Mouse (Mus musculus): ENCODE data around the gene Prkag3. TPM values are rescaled to one million over a fixed set of nuclear protein-coding genes. Genes with fewer than 3 reads are reported as not detected.

Gene Prkag3
- total RNA-seq, 2 experiments from 2014 or later: not detected

DNA sequence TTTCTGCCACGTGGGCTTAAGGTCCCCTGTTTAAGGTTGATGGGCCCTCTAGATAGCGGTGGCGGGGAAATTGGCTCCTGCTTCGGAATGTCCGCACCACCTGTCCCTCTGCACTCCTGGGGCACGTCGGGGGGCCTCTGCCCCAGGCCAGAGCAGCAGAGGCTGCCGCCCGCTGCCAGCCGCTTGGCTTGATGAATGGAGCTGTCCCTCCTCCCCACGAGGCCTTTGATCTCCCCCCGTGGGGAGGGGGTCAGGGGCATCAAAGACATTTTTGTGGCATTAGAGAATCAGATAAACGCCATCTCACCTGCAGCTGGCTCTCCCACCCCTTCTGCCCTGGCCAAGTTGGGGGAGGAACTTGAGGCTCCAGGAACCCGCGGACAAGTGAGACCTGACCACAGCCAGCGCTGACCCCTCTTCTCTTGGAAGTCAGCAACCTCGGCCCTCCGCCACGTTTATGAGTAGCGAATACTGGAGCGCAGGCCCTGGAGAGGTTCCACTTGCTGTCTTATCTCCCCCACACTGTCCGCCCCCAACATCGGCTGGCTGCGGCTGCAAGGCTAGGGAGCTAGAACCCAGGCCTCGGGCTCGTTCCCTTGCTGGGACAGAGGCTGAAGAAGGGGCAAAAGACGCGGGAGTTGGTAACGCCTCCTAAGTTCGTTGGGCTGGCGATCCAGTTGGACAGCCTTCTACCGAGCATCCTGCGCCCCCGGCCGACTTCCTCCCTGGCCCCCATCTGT lies 21.9 kb upstream of the Prkag3 start:
- no peak for ATAC-seq (replicated peaks; ENCODE audit: poor library complexity, severe bottlenecking)

DNA sequence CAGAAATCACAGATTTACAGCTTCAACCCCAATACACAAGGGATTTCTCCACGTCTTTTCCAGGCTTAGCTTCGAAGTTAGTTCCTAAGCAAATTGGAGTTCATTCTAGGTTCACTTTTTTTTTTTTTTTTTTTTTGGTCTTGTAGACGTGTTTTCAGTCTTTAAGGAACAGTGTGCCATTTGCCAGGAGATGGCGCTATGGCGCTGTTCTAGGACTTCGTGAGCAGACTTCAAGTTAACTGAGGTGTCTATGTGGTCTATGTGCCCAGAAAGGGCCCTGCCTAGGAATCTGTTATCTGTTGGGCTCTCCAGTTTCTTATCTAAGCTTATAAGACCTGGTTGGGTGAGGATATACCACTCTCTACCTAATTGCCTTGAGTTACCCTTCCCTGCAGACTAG lies 14.1 kb upstream of the Prkag3 start:
- peak; percentile 86 for ATAC-seq (replicated peaks; ENCODE audit: poor library complexity, severe bottlenecking)

DNA sequence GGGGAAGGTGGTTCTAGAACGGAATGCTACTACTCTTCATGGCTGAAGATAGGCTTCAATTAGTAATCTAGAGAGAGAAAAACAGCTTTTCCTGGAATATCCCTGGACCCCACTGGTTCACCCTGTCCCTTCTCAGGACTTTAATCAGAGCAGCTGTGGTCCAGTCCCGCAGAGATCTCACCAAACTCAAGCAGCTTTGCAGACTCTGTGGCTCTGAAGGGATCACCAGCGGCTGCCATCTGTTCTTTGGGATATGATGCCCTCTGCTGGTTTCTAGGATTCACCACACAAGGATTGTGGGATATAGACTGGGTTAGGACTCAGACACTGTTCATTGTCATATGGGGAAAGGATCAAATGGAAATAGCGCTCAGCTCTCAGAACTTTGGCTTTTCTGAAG lies 10.8 kb upstream of the Prkag3 start:
- ATAC-seq (replicated peaks; ENCODE audit: poor library complexity, severe bottlenecking): peak; percentile 40; the same call in 1 of the 2 replicates

DNA sequence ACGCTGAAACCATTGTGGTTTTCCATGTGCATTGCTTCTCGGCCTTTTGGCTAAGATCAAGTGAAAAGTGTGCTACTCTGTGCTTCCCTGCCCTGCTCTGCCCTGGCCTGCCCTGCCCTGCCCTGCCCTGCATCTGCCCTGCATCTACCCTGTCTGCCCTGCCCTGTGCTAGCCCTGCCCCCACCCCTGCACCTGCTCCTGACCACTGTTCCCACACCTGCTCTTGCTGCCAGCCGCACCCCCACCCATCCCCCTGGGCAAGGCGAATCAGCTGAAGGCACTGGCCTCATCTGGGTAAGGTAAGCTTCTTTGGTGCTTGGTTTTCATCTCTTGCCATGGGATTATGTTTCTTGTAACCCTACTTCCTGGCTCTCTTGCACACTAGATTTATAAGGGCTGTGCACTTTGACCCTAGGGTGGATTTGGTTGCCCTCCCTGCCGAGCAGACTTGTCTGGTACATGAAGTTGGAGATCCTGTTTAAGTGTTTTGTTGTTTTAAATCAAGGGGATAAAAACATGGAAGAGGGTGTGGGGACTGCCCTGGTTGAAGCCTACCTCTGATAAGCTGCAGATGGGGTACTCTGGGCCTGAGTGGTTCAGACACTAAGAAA lies 5.3 kb upstream of the Prkag3 start:
- ATAC-seq (replicated peaks; ENCODE audit: poor library complexity, severe bottlenecking): no peak

DNA sequence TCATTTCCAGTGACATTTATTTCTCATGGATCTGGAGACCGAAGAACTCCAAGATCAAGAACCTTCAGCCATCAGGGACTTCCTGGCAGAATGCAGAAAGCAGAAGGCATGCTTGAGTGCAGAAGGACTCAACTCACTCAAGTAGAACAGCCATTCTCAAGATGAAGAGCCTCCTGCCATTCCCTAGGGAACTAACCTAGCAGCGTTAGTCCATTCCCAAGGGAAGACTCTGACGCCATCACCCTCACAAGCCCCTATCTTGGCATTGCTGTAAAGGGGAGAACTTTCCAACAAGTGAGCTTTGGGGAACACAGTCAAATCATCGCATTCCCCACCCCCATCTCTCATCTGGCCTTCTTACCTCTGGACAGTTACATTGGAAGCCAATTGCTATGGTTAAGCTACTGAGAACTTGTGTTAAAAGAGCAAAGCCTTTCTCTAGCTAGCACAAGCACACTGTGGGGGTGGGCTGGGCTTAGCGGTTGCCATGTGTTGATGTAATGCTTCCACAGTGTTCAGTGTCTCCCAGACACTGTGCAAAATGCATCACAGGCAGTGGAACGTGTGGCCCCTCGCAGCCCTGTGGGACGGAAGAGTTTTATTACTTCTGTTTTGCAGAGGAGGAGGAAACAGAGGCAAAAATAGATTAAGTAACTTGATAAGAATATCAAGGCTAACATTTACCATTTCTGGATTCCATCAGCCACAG lies 4.4 kb upstream of the Prkag3 start:
- no peak for ATAC-seq (replicated peaks; ENCODE audit: poor library complexity, severe bottlenecking)

DNA sequence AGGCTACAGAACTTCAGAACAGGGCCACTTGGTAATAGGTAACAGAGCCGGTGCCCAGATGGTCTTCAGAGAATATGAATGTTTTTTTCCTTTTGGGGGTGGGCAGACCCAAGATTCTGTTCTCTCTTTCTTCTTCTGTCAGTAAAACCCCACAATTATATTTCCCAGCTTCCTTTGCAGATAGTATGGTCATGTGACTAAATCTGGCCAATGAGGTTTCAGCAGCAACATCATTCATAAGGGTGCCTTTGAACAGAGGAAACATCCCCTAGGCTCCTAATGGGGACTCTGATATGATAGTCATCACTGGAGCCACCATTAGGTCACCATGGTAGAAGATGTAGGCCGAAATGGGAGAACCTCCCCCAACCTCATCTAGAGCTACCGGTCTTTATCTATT lies 3.8 kb upstream of the Prkag3 start:
- ATAC-seq (replicated peaks; ENCODE audit: poor library complexity, severe bottlenecking): no peak

DNA sequence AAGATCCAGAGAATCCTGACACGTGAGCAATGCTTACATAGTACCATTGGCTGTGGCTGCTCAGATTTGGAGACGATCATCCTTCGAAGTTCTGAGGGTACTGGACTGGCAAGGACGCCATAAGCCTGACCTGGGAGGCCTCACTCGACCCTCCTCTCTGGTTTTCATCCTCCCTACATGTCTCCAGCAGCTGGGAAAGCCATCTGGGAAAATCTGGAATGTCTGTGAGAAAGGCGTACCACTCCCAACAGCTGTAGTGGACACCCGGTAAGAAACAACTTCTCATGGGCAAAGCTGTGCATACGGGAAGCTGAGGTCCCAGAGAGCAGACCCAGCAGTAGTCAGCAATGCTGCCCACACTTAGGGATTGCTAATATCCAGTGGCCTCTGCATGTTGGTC lies 3.1 kb upstream of the Prkag3 start:
- ATAC-seq (replicated peaks; ENCODE audit: poor library complexity, severe bottlenecking): no peak

DNA sequence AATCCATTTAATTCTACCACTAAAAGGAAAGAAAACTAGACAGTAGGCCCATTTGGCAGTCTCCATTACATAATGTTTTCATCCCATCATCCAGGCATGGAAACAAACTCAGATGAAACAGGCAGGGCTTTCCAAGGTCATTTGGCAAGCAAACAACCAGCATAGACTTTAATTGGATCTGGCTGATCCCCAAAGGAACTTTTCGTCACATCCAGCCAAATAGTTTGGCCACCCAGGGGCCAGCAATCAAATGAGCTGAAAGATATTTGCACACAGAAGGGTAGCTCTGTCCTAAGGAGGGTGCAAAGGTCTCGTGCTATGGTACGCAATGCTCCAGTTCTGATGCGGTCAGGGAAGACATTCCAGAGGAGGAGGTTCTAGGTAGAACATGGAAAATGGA lies 1.7 kb upstream of the Prkag3 start:
- no peak for ATAC-seq (replicated peaks; ENCODE audit: poor library complexity, severe bottlenecking)

DNA sequence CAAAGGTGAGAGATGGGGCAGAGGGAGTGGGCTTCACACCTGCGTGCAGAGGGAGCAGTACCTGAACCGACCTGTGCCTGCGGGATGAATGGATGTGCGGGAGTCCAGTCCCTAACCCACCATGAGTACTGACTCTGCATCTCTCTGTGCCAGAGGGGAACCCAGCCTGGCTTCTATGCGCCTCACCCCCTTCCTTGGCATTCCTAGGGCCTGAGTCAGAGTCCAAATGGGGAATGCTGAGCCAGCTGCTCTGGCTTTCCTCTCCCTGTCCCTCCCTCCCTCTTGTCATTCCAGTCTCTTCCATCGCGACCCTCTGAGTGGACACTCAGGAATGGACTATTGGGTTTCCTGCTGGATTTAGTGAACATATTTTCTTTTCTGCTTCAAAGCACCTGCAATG lies 280 bp upstream of the Prkag3 start:
- no peak for ATAC-seq (replicated peaks; ENCODE audit: poor library complexity, severe bottlenecking)

DNA sequence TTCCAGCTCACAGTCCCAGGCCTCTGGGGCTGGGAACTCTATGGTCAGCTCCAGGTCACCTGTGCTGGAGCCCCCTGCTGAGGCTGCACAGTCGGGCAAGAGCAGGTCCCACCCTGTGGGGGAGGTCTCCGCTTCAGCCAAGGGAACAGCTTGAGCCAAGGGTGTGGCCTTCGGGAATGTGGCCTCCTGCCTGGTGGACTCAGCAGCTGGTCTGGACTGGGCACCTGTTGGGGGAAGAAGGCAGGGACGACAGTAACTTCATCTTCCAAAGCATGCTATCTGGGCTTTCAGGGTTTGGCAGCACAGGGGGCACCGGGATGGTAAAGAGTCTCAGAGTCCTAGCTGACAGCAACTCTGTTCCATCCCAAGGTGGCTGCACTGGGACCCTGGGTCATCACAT lies 1.7 kb downstream of the Prkag3 start:
- no peak for ATAC-seq (replicated peaks; ENCODE audit: poor library complexity, severe bottlenecking)

DNA sequence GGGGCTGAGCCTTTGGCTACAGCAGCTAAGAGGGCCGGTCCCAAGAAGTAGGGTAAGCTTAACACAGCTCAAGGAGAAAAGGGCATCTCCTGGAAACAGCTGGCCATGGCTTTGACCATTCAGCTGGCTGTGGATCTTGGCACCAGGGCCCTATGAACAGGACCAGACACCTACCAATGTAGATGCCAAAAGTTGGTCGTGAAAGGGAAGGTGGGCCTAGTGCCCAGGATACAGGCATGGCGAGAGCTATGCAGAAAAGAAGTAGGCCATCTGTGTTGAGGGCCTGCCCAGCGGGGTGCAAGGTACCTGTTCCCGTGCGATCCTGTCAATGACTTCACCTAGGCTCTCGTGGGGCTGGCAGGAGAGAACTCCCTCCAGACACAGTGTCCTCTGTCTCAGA lies 8.2 kb downstream of the Prkag3 start:
- ATAC-seq (replicated peaks; ENCODE audit: poor library complexity, severe bottlenecking): no peak

DNA sequence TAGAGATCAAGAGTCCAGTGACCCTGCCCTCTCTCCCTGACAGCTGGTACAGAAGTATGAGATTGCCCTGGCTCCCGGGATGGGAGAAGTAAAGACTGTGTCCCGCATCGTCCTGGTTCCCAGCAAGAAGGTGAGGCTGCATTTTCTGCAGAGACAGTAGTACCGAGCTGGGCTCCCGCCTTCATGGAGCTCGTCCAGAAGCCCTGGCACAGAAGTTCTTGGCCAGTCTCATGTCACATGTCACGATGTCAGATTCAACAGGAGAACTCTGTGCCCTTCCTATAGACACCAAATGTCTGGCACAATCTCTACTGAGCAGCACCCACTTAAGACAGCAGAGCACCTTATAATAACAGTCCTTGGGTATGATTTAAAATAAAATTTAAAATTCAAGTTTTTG lies 11.5 kb downstream of the Prkag3 start:
- no peak for ATAC-seq (replicated peaks; ENCODE audit: poor library complexity, severe bottlenecking)

DNA sequence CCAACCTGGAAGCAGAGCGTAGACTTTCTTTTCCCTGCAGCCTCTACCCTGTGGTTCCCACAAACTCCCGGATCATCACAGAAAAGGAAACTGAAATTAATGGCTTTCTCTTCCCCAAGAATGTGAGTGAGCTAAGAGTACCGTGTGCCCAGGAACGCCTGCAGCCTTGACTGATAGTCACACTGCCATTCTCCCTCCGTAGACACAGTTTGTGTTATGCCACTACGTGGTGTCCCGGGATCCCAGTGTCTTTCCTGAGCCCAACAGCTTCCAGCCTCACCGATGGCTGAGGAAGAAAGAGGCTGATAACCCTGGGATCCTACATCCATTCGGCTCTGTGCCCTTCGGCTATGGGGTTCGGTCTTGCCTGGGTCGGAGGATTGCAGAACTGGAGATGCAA lies 12.0 kb downstream of the Prkag3 start:
- ATAC-seq (replicated peaks; ENCODE audit: poor library complexity, severe bottlenecking): no peak

DNA sequence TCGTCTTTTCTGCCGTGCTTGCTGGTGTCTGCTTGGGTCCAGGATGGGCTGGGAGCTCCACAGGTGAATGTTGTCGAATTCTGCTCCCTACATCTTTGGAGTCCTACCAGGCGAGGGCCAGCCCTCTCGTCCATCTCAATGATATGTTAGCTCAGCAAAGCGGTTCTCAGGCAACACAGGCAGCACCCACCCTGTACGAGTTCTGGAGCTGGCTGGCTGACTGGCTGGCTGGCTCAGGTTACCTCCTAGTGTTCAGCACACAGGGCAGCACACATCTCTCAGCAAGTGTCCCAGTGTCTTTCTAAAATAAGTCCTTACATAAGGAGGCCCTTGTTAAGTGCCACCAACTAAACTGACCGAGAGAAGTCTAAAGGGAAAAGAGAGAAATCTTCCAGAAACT lies 20.6 kb downstream of the Prkag3 start:
- ATAC-seq (replicated peaks; ENCODE audit: poor library complexity, severe bottlenecking): no peak

DNA sequence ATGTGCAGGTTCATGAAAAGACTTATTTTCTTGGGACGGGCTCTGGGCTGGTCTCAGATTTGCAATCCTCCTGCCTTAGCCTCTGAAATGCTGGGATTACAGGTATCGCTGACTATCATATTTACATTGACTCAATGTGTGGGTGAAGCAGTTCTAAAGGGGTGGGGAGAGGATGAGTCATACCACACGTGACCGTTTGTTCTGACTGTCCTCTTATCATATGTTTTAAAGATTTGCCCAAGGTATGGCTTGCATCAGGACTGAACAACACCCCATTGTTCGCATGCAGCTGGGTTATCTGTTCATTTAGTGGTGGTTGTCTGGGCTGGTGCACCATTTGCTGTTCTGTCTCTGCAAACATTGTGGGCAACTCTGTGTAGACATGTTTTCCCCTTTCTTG lies 22.3 kb downstream of the Prkag3 start:
- ATAC-seq (replicated peaks; ENCODE audit: poor library complexity, severe bottlenecking): no peak

DNA sequence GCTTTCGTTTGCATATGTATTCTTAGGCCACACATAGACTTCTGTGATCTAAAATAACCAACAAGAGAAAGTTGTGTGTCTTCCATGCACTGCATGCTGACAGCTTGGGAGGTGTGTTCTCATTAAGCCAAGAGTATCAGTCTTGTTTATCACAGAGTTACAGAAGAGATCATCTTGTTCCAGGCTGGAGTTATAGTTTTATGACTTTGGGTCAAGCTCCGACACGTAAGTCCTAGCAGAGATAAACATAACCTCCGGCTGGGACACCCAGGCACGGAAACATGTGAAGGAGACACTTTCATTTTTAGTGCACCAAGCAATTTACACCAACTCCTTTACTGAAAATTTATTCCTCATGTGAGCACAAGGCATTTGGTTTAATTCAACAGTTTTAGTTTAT lies 22.9 kb downstream of the Prkag3 start:
- ATAC-seq (replicated peaks; ENCODE audit: poor library complexity, severe bottlenecking): no peak

DNA sequence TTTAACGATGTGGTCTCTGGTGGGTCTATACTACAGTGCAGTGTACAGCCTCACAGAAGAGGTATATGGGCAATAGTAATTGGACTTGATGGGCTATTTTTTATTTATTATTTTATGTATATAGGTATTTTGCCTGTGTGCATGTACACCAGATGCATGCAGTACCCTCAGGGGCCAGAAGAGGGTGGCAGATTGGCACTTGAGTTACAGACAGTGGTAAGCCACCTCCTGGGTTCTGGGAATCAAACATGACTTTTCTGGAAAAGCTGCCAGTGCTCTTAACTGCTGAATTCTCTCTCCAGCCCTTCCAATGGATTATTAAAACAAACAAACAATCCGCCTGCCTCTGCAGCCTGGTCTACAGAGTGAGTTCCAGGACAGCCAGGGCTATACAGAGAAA lies 25.3 kb downstream of the Prkag3 start:
- peak; percentile 40 for ATAC-seq (replicated peaks; ENCODE audit: poor library complexity, severe bottlenecking)

DNA sequence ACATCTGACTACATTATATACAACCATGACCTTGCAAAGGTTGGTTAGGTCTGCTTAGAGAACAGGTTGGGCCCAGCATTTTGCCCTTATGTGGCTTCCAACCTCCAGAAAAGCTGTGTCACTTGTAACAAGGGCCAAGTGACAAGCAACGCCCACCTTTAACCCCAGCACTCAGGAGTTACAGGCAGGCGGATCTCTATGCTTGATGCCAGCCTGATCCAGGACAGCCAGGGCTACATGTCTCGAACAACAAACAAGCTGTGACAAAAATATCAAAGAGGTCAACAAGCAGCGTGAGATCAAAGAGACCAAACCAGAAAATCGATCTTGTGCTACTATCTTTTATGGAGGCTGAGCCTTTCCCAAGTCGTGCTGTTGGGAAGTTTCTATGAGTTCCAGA lies 27.4 kb downstream of the Prkag3 start:
- no peak for ATAC-seq (replicated peaks; ENCODE audit: poor library complexity, severe bottlenecking)

DNA sequence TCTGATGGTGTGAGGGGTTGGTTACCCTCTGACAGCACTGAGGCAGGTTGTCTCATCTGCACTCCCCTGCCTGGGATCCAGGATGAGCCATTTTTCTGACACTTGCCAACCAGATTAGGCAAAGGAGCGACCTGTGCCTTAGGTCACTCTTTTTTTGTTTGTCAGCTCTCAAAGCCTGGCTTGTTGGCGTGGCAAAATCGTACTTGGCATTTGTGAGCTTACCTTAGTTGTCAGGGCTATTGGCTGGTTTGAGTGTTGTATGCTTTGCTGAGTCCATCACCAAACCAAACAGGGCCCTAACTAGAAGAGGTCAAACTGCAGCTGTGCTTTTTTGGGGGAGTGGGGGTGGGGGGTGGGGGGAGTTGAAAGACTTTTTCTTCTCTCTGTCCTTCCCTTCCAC lies 29.7 kb downstream of the Prkag3 start:
- ATAC-seq (replicated peaks; ENCODE audit: poor library complexity, severe bottlenecking): no peak

DNA sequence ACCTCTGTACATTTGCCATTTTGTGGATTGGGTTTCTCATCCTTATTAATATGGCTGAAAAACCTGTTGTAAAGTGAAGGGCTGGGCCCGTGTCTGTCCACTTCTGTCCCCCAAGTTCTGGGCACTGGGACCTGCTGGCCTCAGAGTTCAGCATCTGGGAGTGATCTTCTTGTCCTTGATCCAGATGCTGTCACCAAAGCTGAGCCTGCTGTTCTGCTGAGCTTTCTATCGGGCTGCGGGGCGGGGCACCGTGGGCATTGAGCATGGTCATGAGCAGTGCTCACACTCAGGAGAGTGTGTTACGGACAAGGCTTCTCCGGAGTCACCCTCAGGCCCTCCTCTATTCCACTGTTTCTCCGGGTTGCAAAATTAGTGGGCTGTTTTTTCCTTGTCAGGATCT lies 30.9 kb downstream of the Prkag3 start:
- ATAC-seq (replicated peaks; ENCODE audit: poor library complexity, severe bottlenecking): no peak

DNA sequence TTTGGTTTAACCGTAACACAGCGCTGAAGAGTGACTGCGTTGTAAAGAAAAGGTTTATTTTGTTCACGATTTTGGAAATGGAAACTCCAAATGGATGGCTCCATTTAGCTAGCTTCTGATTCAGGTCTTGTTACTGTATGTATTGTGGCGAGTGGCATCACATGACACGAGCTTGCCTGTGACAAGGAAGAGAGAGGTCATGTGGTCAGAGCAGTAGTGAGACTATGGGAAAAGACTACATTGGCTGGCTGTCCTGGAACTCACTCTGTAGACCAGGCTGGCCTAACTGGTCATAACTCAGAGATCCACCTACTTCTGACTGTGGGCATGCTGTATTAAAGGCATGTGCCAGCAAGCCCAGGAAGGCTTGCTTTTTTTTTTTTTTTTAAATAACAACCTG lies 33.1 kb downstream of the Prkag3 start:
- no peak for ATAC-seq (replicated peaks; ENCODE audit: poor library complexity, severe bottlenecking)

DNA sequence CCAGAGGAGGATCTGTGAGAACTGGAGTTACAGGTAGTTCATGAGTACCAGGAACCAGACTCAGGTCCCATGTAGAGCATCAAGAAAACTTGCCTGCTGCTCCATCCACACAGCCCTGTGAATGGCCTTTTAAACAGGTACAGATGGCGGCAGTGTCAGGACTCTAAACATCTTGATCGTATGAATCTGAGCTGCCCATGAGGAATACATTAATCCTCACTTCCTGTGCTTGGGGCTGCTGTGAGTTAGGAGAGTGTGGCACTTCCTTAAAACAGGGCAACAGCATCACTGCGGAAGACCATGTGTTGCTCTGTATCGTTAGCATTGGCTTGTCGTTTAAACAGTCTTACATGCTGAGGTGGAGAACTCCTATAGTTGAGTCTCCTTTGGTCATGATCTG lies 33.6 kb downstream of the Prkag3 start:
- peak; percentile 60 for ATAC-seq (replicated peaks; ENCODE audit: poor library complexity, severe bottlenecking)
